Mouse (Mus musculus) adrenal gland, adult 18-20 months (tissue): Measurements from ENCODE around the gene Plagl2. TPM values are rescaled to one million over a fixed set of nuclear protein-coding genes. Genes with fewer than 3 reads are reported as not detected.

Experiments
- DNase-seq, 2 experiments: peaks; one replicate each; pipeline ENCODE4 v3.0.0; 2021 to 2022; ENCODE audit warnings: low spot score in 2 of 2
- total RNA-seq, 2 experiments: library from RNA; stranded (reverse); gene quantifications; 1 replicate in 1 of 2; 2 replicates in 1 of 2; pipeline ENCODE4 v1.2.3; 2021

Plagl2 gene
- total RNA-seq, 2 experiments from 2014 or later = 8.3 to 9.1 TPM

DNA sequence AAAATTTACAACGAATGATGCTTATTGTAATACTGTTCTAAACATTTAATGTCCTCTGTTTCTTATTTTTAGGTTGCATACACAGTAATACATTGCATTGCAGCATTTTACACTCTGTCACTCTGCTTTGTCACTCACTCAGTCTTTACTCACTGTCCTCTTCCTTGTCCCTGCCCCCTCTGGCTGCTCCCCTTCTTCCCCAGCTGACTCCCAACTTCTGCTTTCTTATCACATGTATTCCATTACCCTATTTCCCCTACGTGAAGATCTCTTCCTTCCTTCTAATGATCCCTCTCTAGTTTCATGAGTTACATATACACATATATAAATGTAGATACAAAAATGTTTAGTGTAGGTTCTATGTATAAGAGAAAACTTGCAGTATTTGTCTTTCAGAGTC lies 42.1 kb downstream of the Plagl2 start:
- DNase-seq = no peak

DNA sequence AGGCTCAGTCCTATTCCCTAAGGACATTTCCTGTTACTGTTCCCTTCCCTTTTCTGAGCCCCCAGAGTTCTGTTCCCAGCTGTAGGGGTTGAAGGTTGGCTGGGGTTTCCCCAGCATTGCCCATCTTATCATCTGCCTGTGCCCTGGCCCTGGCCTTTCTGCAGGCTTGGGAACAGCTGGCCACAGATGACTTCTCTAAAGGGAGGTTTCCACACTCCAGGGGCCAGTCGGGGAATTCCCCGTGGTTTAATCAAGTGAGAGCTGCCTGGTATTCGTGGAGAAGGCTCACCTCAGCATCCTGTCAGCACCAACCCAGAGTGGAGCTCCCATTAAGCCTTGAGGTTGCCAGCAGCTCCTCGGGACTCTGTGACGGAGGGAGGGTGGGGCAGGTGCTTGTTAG lies 42.7 kb downstream of the Plagl2 start:
- DNase-seq = no peak

DNA sequence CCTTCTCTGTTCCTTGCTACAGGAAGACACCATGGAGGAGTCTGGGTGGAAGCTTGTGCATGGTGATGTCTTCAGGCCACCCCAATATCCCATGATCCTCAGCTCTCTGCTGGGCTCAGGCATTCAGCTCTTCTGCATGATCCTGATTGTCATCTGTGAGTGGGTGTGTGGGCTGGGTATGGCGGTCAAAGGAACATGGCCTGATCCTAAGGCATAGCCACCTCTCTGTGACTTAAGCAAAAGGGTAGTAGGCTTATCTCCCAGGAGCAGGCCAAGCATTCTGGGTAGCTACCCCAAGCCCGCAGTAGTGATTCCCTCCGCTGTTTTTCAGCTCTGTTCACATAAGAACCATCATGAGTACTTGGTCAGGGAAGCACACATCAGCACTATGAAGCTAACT lies 47.0 kb downstream of the Plagl2 start:
- DNase-seq = no peak

DNA sequence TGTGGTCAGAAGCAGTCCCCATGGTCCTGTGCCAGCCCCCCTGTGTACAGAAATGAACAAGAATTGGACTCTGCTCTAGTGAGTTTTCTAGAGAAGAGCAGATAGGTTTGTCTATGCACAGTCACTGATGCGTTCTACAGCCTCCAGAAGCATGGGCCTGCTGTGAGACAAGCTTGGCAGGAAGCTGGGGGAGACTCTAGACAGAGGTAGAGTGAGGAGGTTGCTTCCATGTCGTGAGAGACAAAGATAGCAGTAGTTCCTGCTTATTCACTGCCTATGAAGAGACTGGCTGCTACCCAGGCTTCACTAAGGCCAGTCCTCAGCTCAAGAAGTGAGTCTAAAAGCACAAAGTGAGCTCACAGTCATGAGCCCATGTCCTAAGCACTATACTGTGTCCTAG lies 50.0 kb downstream of the Plagl2 start:
- DNase-seq = no peak

DNA sequence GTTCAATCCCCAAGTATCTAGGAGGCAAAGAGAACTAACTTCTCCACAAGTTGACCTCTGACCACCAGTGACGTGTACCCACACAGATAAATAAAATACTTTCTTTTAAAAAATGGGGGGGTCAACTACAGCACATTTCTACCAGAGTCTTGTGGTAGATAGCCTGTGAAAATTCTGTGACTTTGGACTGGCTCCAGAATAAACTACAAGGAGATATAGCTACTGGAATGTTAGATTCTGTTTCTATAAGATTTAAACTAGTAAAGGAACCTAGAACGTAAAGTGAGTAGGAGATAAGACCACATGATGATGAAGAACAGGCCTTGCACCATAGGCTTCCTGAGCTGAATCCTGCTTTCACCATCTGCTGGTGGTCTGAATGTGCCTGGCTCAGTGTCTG lies 53.4 kb downstream of the Plagl2 start:
- no peak for DNase-seq

DNA sequence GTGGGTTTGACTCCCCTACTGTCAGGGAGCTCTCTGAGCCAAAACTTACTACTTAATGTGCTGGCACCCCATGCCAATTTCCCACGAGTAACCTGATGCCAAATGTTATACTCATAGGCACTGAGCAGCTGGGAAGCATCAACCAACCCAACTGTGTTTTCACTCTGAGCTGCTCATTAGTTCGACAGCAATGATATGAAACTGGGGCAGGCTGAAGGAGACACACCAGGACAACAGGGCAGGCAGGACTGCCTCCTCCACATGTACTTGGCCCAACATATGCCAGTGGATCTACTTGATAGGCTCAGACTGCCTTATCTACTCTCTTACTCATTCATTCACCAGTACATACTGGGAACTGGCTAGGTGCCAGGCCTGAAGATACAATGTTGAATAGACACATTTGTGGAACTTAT lies 55.0 kb downstream of the Plagl2 start:
- DNase-seq = no peak

DNA sequence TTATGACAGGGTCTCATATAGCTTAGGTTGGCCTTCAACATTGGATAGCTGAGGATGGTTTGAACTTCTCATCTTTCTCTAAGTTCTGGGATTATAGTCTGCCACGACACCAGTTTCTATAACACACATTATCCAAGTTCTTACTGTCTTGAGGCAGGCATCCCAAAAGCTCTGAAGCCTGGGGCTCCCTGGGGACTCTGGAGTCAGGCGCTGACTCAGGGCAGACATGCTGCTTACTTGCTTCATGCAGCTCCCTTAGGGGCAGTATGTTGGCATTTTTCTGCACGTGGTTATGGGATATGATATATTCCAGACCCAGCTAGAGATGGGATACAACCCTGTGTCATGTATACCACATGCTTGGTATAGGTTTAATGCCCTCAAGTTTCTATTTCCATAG lies 61.3 kb downstream of the Plagl2 start:
- no peak for DNase-seq

DNA sequence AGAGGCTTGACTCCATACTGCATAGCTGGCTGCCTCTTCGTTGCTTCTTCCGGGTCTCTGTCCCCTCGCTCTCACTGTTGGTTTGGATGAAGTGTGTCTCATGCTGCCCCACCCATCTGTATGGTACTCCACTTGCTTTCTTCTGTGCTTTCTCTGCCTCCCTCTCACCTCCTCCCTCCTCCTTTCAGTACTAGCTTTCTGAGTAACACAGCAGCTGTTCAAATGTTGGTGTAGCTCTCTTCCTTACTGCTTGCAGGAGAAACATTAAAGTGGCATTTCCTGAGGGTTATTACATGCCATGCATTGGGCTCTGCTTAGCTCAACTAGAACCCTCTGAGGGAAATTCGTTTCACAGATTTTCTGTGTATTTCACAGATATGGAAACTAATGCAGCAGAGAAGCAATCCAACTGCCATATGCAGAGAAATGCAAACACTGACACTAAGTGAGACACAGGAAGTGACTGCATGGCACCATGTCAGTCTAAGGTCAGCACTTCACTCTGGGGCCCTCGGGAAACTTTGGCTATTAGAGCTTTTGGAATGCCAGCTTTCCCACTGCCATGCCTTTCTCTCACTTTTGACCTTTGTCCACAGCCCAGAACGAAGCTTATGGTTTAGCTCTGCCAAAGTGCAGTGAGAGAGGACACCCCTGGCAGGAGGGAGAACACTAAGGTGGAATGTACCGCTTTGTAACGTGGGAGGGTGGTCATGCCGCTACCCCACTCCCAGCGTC lies 61.9 kb downstream of the Plagl2 start:
- DNase-seq = no peak

Other genes starting within 250 kb of the Plagl2 start
- 100 to 1,000 TPM; 187 to 200 TPM for gene Pdrg1, start 226.0 kb downstream of the Plagl2 start, total RNA-seq
- gene Xkr7, start 209.6 kb downstream of the Plagl2 start, total RNA-seq = 1 to 10 TPM in 1 of 2 experiments, under 1 TPM in 1; 0.86 to 1.3 TPM
- gene Ccm2l, start 175.5 kb downstream of the Plagl2 start, total RNA-seq = 10 to 100 TPM; 10.2 to 10.7 TPM
- gene Hck, start 133.0 kb downstream of the Plagl2 start, total RNA-seq = 1 to 10 TPM; 3.9 to 4.2 TPM
- 100 to 1,000 TPM in 1 of 2 experiments, 10 to 100 TPM in 1; 94.6 to 101 TPM for gene Tm9sf4, start 80.1 kb downstream of the Plagl2 start, total RNA-seq
- gene Tspyl3, start 16.0 kb downstream of the Plagl2 start, total RNA-seq = 1 to 10 TPM; 2.2 to 2.3 TPM
- gene Pofut1, start 107 bp upstream of the Plagl2 start, total RNA-seq = 10 to 100 TPM; 35.7 to 47.9 TPM
- 10 to 100 TPM; 21.4 to 25.3 TPM for gene Kif3b, start 50.0 kb upstream of the Plagl2 start, total RNA-seq
- 10 to 100 TPM; 15.4 to 20.9 TPM for gene Asxl1, start 104.4 kb upstream of the Plagl2 start, total RNA-seq